ENCODE assay signal across 28 mouse cellular contexts in genomic region chr3:40698834-40699233, GRCm38 (mm10). TPM values are rescaled to one million over a fixed set of nuclear protein-coding genes. Genes with fewer than 3 reads are reported as not detected.
"Had no signal": no experiment of that assay in that cellular context is flagged by ENCODE, and none has a peak within 500 bp of the region (broad histone marks: within the 10 kb centered on the region; RNA-seq: fewer than 3 reads in every experiment).

No protein-coding gene starts in this region.

- ATAC-seq: hindbrain, postnatal 0 days; intestine, embryonic 16.5 days; liver, embryonic 12.5 days had no signal

- H3K9ac ChIP-seq: heart, embryonic 13.5 days; heart, embryonic 15.5 days; hindbrain, embryonic 13.5 days; hindbrain, embryonic 15.5 days; limb, embryonic 12.5 days; liver, embryonic 12.5 days had no signal

- H3K4me3 ChIP-seq: gastrocnemius, adult 2 months; heart, adult 2 months; heart, embryonic 13.5 days; heart, embryonic 15.5 days; hindbrain, embryonic 13.5 days; hindbrain, embryonic 15.5 days; layer of hippocampus, adult 2 months; left cerebral cortex, adult 2 months; limb, embryonic 10.5 days; limb, embryonic 12.5 days; liver, embryonic 12.5 days had no signal

- H3K27ac ChIP-seq: gastrocnemius, adult 2 months; heart, adult 2 months; heart, embryonic 13.5 days; heart, embryonic 15.5 days; hindbrain, embryonic 13.5 days; hindbrain, embryonic 15.5 days; hindbrain, postnatal 0 days; layer of hippocampus, adult 2 months; left cerebral cortex, adult 2 months; limb, embryonic 10.5 days; limb, embryonic 12.5 days; liver, embryonic 12.5 days had no signal

- H3K27me3 ChIP-seq: heart, embryonic 13.5 days; heart, embryonic 15.5 days; hindbrain, embryonic 13.5 days; hindbrain, embryonic 15.5 days; limb, embryonic 12.5 days; liver, embryonic 12.5 days had no signal

- H3K4me1 ChIP-seq: hindbrain, embryonic 13.5 days; hindbrain, embryonic 15.5 days; limb, embryonic 10.5 days; limb, embryonic 12.5 days had no signal

- DNase-seq: gastrocnemius, adult 2 months; gastrocnemius, postnatal 10 days; gastrocnemius, postnatal 25 days; heart, adult 11 months; heart, adult 2 months; heart, postnatal 14 days; heart, postnatal 36 days; kidney, adult 18-20 months; kidney, adult 8-10 months; kidney, postnatal 10 days; kidney, postnatal 25 days; kidney, postnatal 4 days; liver had no signal

- H3K9me3 ChIP-seq: heart, embryonic 13.5 days; heart, embryonic 15.5 days; hindbrain, embryonic 13.5 days; hindbrain, embryonic 15.5 days; limb, embryonic 10.5 days; limb, embryonic 12.5 days; liver, embryonic 12.5 days had no signal

- H3K4me2 ChIP-seq: heart, embryonic 11.5 days; heart, embryonic 13.5 days; heart, embryonic 15.5 days; hindbrain, embryonic 13.5 days; hindbrain, embryonic 15.5 days; limb, embryonic 12.5 days; liver, embryonic 12.5 days had no signal

- H3K36me3 ChIP-seq: heart, embryonic 15.5 days; liver, embryonic 12.5 days had no signal

RNA-seq across cellular contexts. Expression of gene Slc25a31, which starts 9.8 kb away (rescaled TPM):
- total RNA-seq: gastrocnemius, adult 2 months; gastrocnemius, postnatal 10 days; gastrocnemius, postnatal 25 days; gastrocnemius, postnatal 4 days; heart, postnatal 36 days; hematopoietic stem cell, adult 5-6 weeks; left cerebral cortex, adult 2 months; left cerebral cortex, postnatal 14 days had no signal
